In the genomic region with DNA sequence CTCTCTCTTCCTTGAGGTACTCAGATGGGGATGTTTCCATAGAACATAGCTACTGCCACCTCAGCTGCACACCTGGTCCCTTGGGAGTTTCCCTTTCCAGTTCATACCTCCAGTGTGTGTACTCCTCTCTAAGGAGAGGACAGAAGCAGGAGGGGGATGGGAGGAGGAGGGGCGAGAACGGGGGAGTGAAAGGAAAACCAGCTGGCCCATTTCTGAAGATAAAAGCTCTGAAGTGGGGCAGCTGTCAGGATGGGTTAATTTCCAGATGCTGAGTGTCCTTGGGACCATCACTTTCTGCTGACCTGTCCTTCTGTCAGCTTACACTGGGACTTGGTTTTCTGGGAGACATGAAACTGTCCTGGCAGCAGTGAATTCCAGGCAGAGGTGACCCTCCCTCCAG, we compare ENCODE assay signal across 25 mouse cellular contexts.
A peak's percentile ranks its signal among the peaks of the same experiment; 100 is the strongest.
DNase-seq lines count a peak whose midpoint lies in the region; ATAC-seq and TF ChIP-seq lines count a peak whose summit lies in the region.
"Had no signal": no experiment of that assay in that cellular context is flagged by ENCODE, and none has a peak within 500 bp of the region (broad histone marks: within the 10 kb centered on the region; RNA-seq: fewer than 3 reads in every experiment).

No protein-coding gene starts in this region.

- H3K36me3 ChIP-seq in forebrain, embryonic 14.5 days (ENCODE audit: control insufficient read depth, insufficient read depth, low read length), result no peaks in the 10 kb centered on the region
- no peaks in the 10 kb centered on the region for H3K36me3 ChIP-seq in forebrain, embryonic 16.5 days (ENCODE audit: control insufficient read depth, insufficient read depth)
- H3K36me3 ChIP-seq in kidney, embryonic 15.5 days, result no peaks in the 10 kb centered on the region
- no peaks in the 10 kb centered on the region for H3K36me3 ChIP-seq in lung, embryonic 14.5 days (ENCODE audit: insufficient read depth)
- H3K36me3 ChIP-seq: embryonic facial prominence, embryonic 12.5 days; embryonic facial prominence, embryonic 15.5 days; forebrain, embryonic 15.5 days; heart, embryonic 10.5 days; heart, embryonic 13.5 days had no signal

- no peaks in the 10 kb centered on the region for H3K9me3 ChIP-seq in forebrain, embryonic 14.5 days (replicated peaks; ENCODE audit: control insufficient read depth, low read length)
- H3K9me3 ChIP-seq in forebrain, embryonic 16.5 days (ENCODE audit: control insufficient read depth, low read length), result no peaks in the 10 kb centered on the region
- no peaks in the 10 kb centered on the region for H3K9me3 ChIP-seq in kidney, embryonic 15.5 days (replicated peaks)
- H3K9me3 ChIP-seq in lung, embryonic 14.5 days (ENCODE audit: low read depth, low read length), result no peaks in the 10 kb centered on the region
- H3K9me3 ChIP-seq: embryonic facial prominence, embryonic 12.5 days; embryonic facial prominence, embryonic 15.5 days; forebrain, embryonic 15.5 days; heart, embryonic 10.5 days; heart, embryonic 13.5 days had no signal

- no peak overlapping the region for H3K27ac ChIP-seq in forebrain, embryonic 14.5 days (ENCODE audit: low read depth, low read length)
- no peak overlapping the region for H3K27ac ChIP-seq in forebrain, embryonic 16.5 days (ENCODE audit: low read length)
- no peak overlapping the region for H3K27ac ChIP-seq in kidney, embryonic 15.5 days
- no peak overlapping the region for H3K27ac ChIP-seq in lung, embryonic 14.5 days (ENCODE audit: low read depth)
- H3K27ac ChIP-seq: embryonic facial prominence, embryonic 12.5 days; embryonic facial prominence, embryonic 15.5 days; forebrain, embryonic 15.5 days; gastrocnemius, adult 2 months; heart, embryonic 10.5 days; heart, embryonic 13.5 days; hindbrain, embryonic 14.5 days; hindbrain, postnatal 0 days had no signal

- ATAC-seq in forebrain, embryonic 14.5 days, result no peak
- no peak for ATAC-seq in forebrain, embryonic 16.5 days
- 0 out of 2 replicates have a peak, but pooled peaks have one; percentile 18 for ATAC-seq in kidney, embryonic 15.5 days (replicated peaks; ENCODE audit: low FRiP score)
- peak; percentile 24; the same call in 1 of the 2 replicates for ATAC-seq in lung, embryonic 14.5 days (ENCODE audit: insufficient read depth)
- ATAC-seq: activated CD4-positive, CD25-positive, alpha-beta regulatory T cell, adult 4 months; forebrain, embryonic 15.5 days; hindbrain, postnatal 0 days had no signal

- no peak overlapping the region for H3K4me2 ChIP-seq in forebrain, embryonic 14.5 days (ENCODE audit: low read length)
- no peak overlapping the region for H3K4me2 ChIP-seq in forebrain, embryonic 16.5 days (ENCODE audit: low read length)
- H3K4me2 ChIP-seq in kidney, embryonic 15.5 days, result no peak overlapping the region
- no peak overlapping the region for H3K4me2 ChIP-seq in lung, embryonic 14.5 days
- H3K4me2 ChIP-seq: embryonic facial prominence, embryonic 12.5 days; embryonic facial prominence, embryonic 15.5 days; forebrain, embryonic 15.5 days; heart, embryonic 13.5 days; hindbrain, embryonic 14.5 days had no signal

- peak; percentile 2 for DNase-seq in forebrain, embryonic 14.5 days (ENCODE audit: low spot score)
- no peak for DNase-seq in kidney, adult 11 months
- DNase-seq in lung, embryonic 14.5 days, result peak; percentile 32
- no peak for DNase-seq in lung, adult 18-20 months
- DNase-seq in right cerebral cortex, postnatal 25 days, result no peak
- DNase-seq: adrenal gland, postnatal 10 days; adrenal gland, postnatal 36 days; cerebellum, adult 11 months; cerebellum, adult 2 months; cerebellum, adult 9-11 months; gastrocnemius, adult 2 months; gastrocnemius, postnatal 14 days; heart, adult 18-20 months; heart, postnatal 14 days; heart, postnatal 4 days had no signal

- H3K27me3 ChIP-seq in forebrain, embryonic 14.5 days (replicated peaks; ENCODE audit: control insufficient read depth, insufficient read depth, low read length), result no peaks in the 10 kb centered on the region
- no peaks in the 10 kb centered on the region for H3K27me3 ChIP-seq in forebrain, embryonic 16.5 days (replicated peaks; ENCODE audit: control insufficient read depth, insufficient read depth, low read length)
- H3K27me3 ChIP-seq in kidney, embryonic 15.5 days, result no peaks in the 10 kb centered on the region
- H3K27me3 ChIP-seq in lung, embryonic 14.5 days (ENCODE audit: insufficient read depth, low read length), result no peaks in the 10 kb centered on the region
- H3K27me3 ChIP-seq: embryonic facial prominence, embryonic 12.5 days; embryonic facial prominence, embryonic 15.5 days; forebrain, embryonic 15.5 days had no signal

- WGBS in forebrain, embryonic 14.5 days, result 47% methylated on average over 2 of the region's 2 CpGs
- 53% methylated on average over 2 of the region's 2 CpGs for WGBS in forebrain, embryonic 16.5 days
- 23% methylated on average over 2 of the region's 2 CpGs for WGBS in kidney, embryonic 15.5 days
- WGBS in lung, embryonic 14.5 days, result 14% methylated on average over 2 of the region's 2 CpGs

- H3K9ac ChIP-seq in forebrain, embryonic 14.5 days (ENCODE audit: low read length), result no peak overlapping the region
- no peak overlapping the region for H3K9ac ChIP-seq in forebrain, embryonic 16.5 days (replicated peaks; ENCODE audit: low read depth, low read length)
- no peak overlapping the region for H3K9ac ChIP-seq in kidney, embryonic 15.5 days
- no peak overlapping the region for H3K9ac ChIP-seq in lung, embryonic 14.5 days
- H3K9ac ChIP-seq: embryonic facial prominence, embryonic 12.5 days; embryonic facial prominence, embryonic 15.5 days; forebrain, embryonic 15.5 days; heart, embryonic 13.5 days; hindbrain, embryonic 14.5 days had no signal

- H3K4me3 ChIP-seq in forebrain, embryonic 14.5 days (ENCODE audit: low read depth, low read length), result no peak overlapping the region
- no peak overlapping the region for H3K4me3 ChIP-seq in forebrain, embryonic 16.5 days (replicated peaks; ENCODE audit: low read length)
- no peak overlapping the region for H3K4me3 ChIP-seq in kidney, embryonic 15.5 days (replicated peaks)
- H3K4me3 ChIP-seq in lung, embryonic 14.5 days (ENCODE audit: low read depth, low read length), result no peak overlapping the region
- H3K4me3 ChIP-seq: embryonic facial prominence, embryonic 12.5 days; embryonic facial prominence, embryonic 15.5 days; forebrain, embryonic 15.5 days; gastrocnemius, adult 2 months; heart, embryonic 10.5 days; heart, embryonic 13.5 days had no signal

- no peak for TF ChIP-seq CTCF in lung, embryonic 14.5 days (IDR thresholded peaks at IDR 0.05; ENCODE audit: low read depth)

- peaks cover 11% of the 10 kb centered on the region; the same call in 1 of the 2 replicates for H3K4me1 ChIP-seq in forebrain, embryonic 14.5 days (ENCODE audit: control insufficient read depth, insufficient read depth, low read length)
- H3K4me1 ChIP-seq in forebrain, embryonic 16.5 days (replicated peaks; ENCODE audit: control insufficient read depth, insufficient read depth, low read length), result peaks cover 10% of the 10 kb centered on the region
- peaks cover 7% of the 10 kb centered on the region for H3K4me1 ChIP-seq in kidney, embryonic 15.5 days
- no peaks in the 10 kb centered on the region for H3K4me1 ChIP-seq in lung, embryonic 14.5 days (ENCODE audit: insufficient read depth)
- H3K4me1 ChIP-seq: embryonic facial prominence, embryonic 12.5 days; embryonic facial prominence, embryonic 15.5 days had no signal

Comparison
In these comparisons a context has a peak if more than half of its experiments do, and no peak if none do; other contexts are left out.
1. DNase-seq: peak in forebrain, embryonic 14.5 days (single experiment) and lung, embryonic 14.5 days (single experiment); none in kidney, adult 11 months (single experiment), lung, adult 18-20 months (0 of 2) and right cerebral cortex, postnatal 25 days (single experiment).
2. ATAC-seq: peak in kidney, embryonic 15.5 days (single experiment) and lung, embryonic 14.5 days (single experiment); none in forebrain, embryonic 14.5 days (single experiment) and forebrain, embryonic 16.5 days (single experiment).